Mouse (Mus musculus) heart, adult 8-10 months (tissue): ENCODE measurements around the gene Dgkb. TPM values are rescaled to one million over a fixed set of nuclear protein-coding genes. Genes with fewer than 3 reads are reported as not detected.
A peak's percentile ranks its signal among the peaks of the same experiment; 100 is the strongest.

Source experiments
- DNase-seq: peaks from one replicate; pipeline ENCODE4 v3.0.0; 2022; ENCODE audit warnings: low spot score
- total RNA-seq, 4 experiments: library from RNA; stranded (reverse); gene quantifications; 2 replicates each; pipeline ENCODE4 v1.2.4; 2022

Dgkb gene
- total RNA-seq, 4 experiments from 2014 or later, result 0.63 to 1.5 (median 0.92) TPM

GRCm38 (mm10) chr12:37996417-37996946, 179.0 kb downstream of the Dgkb start:
- no peak for DNase-seq

- DNase-seq, result peak; percentile 11
Observed at GRCm38 (mm10) chr12:38017674-38018073, 200.1 kb downstream of the Dgkb start.

GRCm38 (mm10) chr12:38047256-38047655, 229.7 kb downstream of the Dgkb start:
- DNase-seq, result no peak

GRCm38 (mm10) chr12:38088224-38088623, 270.7 kb downstream of the Dgkb start:
- no peak for DNase-seq

DNA sequence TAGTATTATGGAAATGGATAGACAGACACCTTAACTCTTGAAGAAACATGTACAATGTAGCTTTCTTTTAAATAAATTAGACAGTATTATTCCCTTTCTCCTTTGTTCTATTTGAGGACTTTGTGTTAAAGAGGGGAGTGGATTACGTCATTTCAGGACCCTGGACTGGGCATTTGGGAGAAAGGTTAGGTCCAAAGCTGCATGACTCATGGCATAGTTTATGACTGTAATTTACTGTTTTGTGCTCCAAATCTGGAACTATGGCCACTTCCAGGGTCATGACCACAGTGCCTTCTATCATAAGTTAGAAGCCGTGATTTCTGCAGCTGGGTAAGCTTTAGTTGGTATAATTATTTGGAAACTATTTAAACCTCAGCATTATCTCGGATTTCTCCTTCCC, 294.4 kb downstream of the Dgkb start:
- DNase-seq, result no peak

- DNase-seq, result no peak
Observed at GRCm38 (mm10) chr12:38114990-38115615, 297.6 kb downstream of the Dgkb start.

DNA sequence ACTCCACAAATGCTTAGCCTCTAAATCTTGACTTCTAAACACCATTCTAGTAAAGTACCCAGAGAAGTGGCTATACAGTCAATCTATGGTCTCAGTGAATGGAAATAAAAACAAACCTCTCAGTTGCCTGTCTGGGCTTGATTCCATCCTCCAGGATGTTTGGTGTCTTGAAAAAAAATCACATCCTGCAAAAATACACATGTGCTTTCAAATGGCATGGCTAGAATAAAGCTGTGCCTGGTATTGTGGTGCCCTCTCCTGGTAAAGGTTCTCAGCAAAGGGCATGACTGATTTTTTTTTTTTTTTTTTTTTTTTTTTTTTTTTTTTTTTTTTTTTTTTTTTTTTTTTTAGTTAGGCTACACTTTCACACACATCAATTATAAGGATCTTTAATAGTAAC, 306.0 kb downstream of the Dgkb start:
- DNase-seq, result no peak

- no peak for DNase-seq
Observed at GRCm38 (mm10) chr12:38125297-38125696, 307.8 kb downstream of the Dgkb start.

DNA sequence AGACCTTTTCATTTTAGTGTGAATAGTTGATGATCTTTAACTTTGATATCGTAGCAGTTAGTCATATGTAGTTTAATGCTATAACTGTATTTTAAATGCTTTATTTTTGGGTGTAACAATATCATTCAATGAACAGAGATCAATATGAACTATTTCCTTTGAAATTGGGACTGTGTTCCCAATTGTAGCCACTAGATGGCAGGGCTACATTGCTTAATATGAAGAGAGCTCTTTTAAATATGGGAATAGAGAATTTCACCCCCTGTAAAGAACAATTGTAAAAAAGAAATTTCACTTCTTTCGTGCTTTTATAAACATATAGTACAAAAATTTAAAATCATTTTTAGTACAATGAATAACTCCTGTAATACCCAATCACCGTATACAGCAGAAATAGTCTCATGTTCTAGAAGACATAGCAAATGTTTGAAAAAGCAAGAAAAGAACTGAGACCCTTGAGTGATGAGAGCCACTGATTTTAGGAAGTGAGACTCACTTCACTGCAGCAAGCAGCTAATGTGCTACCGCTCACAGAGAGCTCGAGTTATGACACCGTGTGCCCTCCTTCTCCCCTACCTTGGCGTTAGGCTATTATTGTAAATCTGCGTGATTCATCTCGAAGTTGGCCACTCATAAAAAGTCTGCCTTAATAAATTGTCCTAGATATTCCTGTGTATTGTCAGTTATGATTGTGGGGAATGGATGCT, 312.8 kb downstream of the Dgkb start:
- peak; percentile 7 for DNase-seq

- no peak for DNase-seq
Observed at GRCm38 (mm10) chr12:38136379-38136778, 318.9 kb downstream of the Dgkb start.

- DNase-seq, result peak; percentile 1
Observed at GRCm38 (mm10) chr12:38140039-38140438, 322.5 kb downstream of the Dgkb start.

- DNase-seq, result no peak
Observed at GRCm38 (mm10) chr12:38232665-38233064, 415.1 kb downstream of the Dgkb start.

DNA sequence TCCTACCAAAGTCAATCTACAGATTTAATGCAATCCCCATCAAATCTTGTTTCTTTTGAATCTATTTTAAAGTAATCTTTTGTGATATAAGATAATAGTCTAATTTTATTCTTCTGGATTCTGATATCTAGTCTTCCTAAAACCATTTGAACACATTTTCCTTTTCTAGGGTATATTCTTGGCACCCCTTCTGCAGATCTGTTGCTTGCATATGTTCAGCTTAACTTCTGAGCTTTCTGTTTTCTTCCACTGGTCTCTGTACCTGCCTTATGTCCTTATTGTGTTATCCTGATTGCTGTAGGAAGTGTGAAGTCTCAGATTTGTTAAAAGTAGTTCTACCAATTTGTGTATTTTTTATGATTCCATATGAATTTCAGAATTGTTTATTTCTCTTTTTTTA, 451.3 kb downstream of the Dgkb start:
- DNase-seq, result no peak

GRCm38 (mm10) chr12:38301497-38301896, 484.0 kb downstream of the Dgkb start:
- no peak for DNase-seq

DNA sequence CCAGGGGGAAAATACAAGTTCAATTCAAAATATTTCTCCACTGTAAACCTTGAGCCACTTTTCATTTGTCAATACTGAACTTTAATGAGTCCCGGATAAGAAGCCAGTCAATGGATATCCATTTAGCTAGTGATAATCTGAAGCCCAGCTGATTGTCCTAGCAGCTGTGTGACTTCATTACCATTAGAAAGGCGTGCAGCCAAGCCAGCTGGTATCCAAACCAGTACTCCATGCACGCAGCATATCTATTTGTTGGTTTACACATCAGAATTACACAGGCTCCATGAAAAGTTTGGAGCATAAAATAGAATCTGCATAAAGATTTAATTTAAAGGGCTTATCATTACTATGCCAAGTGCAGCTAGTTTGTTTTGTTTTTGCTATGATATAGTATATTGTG, 486.3 kb downstream of the Dgkb start:
- no peak for DNase-seq

DNA sequence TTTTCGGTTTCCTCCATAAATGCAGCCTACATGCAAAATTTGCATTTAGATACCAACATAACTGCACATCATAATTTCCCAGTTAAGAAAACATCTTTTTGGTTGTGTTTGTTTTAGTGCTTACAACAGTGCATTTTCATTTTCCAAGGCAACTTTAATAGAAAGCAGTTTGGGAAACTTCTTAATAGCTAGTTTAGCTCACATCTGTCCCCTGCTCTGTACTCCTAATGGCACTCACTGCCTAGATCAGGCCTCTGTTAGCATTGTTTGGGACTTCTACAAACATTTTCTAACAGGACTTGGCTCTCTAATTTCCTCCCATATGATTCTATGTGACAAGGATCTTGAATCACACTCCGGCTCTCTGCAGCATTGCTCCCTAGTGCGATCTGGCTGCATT, 486.7 kb downstream of the Dgkb start:
- no peak for DNase-seq

- no peak for DNase-seq
Observed at GRCm38 (mm10) chr12:38309885-38310284, 492.4 kb downstream of the Dgkb start.

DNA sequence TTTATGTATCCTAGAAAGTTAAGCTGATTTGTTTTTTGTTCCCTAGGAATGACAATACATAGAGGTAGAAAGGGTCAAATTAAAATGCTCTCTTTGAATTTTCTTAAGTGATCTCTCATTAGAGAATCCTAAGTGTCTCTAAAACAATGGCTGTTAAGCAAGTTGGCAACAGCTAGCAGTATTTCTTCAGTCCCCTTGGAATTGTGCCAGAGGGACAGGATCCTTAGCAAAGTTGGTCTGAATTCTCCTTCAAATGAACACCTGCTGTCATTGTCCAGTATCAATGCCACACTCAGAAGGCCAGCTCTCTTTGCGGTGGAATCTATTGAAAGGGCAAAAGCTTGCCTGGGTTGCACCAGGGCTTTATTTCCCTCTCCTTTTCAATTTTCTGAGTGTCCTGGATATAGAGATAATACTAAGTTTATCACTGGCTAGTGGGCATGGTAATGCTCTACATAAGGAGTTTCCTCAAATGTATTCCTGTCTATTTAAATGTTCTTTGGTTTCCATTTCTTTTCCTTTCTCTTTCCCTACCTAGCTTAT, 510.3 kb downstream of the Dgkb start:
- DNase-seq, result no peak

GRCm38 (mm10) chr12:38328779-38329178, 511.3 kb downstream of the Dgkb start:
- DNase-seq, result no peak

DNA sequence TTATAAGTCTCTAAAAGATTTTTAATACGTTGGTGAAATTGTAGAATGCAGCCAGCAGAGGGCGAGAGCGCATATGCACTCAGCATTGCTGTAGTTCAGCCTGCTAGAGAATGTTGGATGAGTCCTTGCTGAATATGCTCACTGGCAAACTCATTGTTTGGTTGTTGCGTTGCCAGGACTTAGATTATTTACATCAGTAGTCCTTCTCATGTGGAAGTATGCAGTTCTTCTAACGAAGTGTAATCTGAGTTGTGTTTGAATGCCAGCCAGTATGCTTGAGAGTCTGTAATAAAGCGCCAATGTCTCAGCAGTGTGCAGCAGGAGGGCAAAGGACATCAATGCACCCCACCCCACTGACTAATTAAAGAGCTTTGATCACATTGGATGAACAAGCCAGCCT, 525.1 kb downstream of the Dgkb start:
- peak; percentile 13 for DNase-seq

GRCm38 (mm10) chr12:38352481-38352880, 535.0 kb downstream of the Dgkb start:
- DNase-seq, result no peak

DNA sequence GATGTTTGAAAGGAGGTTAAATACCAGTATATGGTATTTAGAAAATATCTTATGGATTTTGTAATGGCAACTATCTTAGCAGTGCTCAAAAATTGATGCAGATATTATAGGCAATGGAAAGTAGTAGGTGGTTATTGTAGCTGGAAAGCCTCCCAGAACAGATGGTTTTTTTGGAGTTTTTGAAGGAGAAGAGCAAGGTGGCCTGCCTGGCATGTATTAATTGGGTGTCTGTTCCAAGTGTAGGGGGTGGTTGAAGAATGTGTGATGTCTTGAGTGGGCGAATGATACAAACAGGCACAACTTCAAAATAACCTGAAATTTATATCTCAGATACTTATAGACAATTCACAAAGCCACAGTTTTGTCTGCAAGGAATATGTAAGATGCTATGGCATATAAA, 538.9 kb downstream of the Dgkb start:
- no peak for DNase-seq

DNA sequence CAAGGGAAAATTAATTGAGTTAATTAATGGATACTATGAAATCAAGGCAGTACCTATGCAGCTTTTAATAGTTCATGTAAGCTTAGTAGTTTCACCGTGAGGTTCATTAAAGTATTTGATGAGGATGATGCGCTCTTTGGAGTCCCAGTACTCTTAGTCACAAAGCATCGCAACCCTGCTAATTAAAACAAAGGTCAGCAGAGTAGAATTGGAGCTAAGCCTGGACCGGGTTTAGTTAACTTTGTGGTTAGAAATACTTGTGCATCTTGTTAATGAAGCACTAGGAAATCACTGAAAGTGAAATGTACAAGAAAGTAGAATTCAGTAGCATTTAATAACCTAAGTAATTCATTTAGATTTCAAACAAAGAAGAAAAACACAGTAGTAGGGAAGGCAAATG, 544.0 kb downstream of the Dgkb start:
- DNase-seq, result no peak
